Mouse (Mus musculus) cerebral cortex, adult 2 months (tissue): ENCODE measurements around the gene Ncr1.

Experiments used
- WGBS: fragments of 180-500 bp; shearing (Covaris S2); methylation state at CpG from one replicate; pipeline ENCODE4 v1.1.7; 2018; 5-methylcytosine and 5-hydroxymethylcytosine counted together

Ncr1 gene

DNA sequence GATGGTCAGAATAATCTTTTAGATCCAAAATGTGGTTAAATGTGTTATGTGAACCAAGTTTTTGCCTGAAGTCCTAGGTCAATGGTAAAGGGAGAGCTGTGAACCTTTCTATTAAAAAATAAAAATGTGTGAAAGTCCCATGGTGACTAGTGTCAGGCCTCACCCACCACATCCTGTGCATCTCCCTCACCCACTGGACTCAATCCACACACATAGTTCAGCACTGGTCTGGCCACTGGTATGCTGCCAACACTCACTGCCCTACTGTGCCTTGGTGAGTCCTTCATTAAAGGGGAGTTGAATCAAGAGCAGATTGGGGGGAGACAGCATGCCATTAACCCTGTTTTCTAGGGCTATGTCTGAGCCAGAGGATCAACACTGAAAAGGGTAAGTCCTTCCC is at the start of gene Ncr1:
Gene Ncr1 (plus strand): TSS at position 216 of the 400 bp plus-strand sequence.

DNA sequence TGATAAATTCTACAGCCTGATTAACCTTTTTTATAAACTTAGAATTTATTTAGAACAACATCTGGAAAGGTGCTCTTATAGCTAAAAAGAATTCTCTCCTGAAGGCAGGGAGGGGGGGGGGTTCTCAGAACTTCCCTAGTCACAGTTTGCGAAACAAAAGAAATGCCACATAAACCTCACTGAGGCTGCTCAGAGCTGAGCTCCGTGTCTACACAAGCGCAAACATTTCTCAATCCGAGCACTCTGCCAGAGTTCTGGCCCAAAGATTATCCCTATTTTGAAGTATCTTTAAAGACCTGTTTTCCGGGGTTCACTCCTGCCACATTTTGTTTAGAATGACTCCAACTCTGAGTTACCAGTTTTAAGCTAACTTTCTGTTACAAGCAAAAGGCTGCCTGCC is 44.9 kb upstream of the Ncr1 start:
- WGBS, result 73% methylated on average over 5 of the region's 5 CpGs

DNA sequence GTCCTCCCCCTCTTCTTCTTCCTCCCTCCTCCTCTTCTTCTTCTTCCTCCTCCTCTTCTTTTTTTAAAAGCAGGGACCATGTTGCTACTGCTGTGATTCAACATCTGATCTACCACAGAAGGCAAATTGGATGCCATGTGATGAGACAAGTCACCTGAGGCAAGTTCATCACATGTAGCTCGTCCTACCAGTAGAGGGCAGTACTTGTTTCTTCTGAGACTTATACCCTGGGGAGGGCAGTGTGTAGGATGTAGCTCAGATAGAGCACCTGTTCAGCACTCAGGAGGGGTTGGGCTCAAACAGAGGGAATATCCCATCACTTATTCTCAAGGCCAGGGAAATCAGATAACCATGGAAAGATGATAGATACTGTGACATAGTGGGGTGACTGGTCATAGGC is 40.3 kb upstream of the Ncr1 start:
- WGBS, result 53% methylated on average over 1 of the region's 1 CpGs

DNA sequence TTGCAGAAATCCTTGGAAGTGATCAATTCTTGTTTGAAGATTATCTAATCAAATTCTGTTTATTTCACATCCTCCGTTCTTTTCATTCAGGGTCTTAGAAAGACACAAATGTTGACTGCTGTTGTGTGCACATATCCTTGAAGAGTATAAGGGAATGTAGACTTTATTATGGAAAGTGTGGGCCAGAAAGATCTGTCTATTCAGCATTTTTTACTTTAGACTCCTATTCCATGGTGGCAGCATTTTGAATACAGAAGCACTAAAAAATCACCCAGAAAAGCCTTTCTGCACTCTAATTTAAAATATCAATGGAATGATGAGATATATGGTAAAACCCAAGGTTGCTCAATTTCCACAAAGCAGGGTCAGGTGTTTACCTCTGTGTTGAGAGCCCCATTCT is 34.1 kb upstream of the Ncr1 start:
- 100% methylated on average over 1 of the region's 1 CpGs for WGBS

DNA sequence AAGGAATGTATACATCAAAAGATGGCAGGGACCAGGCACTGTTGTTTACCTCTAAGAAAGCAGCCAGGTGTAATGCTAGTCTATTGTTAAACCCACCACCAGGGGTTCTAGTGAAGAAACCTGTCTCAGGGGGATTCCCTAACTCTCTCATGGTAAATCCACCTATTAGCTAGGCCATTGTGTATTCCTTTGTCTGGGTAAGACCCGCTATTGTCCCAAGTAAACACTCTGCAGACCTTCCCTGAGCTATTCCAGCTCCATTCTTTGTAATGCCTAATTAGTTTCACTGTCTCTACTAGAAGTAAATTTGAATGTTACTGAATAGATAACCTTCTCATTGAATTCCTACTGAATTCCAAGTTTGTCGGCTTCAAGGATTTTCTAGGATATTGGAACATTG is 24.4 kb upstream of the Ncr1 start:
- 78% methylated on average over 2 of the region's 2 CpGs for WGBS

DNA sequence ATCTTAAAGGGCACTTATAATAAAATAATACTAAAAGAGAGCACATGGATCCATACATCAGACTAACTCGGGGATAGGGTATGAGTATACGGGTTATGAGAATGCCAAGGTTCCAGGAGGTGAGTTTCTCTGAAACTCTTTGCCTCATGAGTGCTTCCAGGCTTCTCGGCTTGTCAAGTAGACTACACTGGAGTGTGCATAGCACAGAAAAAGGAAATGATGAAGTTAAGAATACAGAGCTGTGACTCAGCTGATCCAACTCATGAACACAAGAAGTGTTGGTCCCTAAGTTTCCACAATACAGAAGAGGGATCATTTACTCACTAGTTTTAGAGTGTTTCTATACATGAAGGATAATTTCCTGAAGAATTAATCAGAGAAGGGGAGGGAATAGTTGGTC is 24.0 kb upstream of the Ncr1 start:
- WGBS, result 88% methylated on average over 3 of the region's 3 CpGs

DNA sequence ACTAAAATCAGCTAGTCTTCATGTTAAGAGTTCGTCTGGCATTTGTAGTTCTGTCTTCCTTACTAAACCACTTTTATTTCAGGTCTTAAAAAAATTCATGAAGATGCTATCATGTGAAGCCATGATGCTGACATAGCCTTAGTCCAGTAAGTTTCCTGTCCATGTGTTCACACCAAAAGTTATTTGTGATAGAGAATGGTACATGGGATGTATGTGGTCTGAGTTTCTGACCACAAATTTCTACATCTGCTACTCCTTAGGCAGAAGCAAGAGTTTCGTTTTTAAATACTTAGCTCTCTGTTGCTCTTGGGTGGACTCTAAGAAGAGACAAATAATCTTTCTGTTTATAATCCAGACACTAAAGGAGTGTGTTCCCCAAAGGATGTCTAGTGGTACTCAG is 14.2 kb upstream of the Ncr1 start:
- 72% methylated on average over 2 of the region's 2 CpGs for WGBS

DNA sequence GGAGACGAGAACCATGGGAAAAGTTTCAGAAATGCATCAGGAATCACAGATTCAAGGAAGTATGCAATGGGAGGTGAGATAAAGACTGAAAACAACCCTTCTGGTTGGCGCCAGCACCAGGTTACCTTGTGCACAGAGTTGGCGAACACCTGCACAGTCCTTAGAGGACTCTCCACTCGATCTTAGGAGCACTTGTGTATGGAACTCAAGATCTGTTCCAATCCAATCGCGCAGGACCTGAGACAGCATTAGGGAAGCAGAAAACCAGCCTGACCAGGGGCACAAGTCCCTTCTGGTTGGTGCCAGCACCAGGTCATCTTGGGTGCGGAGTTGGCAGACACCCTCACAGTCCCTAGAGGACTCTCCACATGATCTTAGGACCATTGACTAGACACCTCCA is 36.0 kb downstream of the Ncr1 start:
- WGBS, result 79% methylated on average over 7 of the region's 7 CpGs
